Mouse (Mus musculus) lung, adult 18-20 months (tissue): ENCODE data around the gene Lgr4.

Experiments used
- DNase-seq, 2 experiments: peaks; one replicate each; pipeline ENCODE4 v3.0.0; 2022; ENCODE audit warnings: mixed read lengths in 2 of 2

The Lgr4 gene

GRCm38 (mm10) chr2:110036265-110036664 lies 118.8 kb downstream of the Lgr4 start:
- DNase-seq, result no peak

- DNase-seq, result no peak
Observed at GRCm38 (mm10) chr2:110036665-110037064, 119.2 kb downstream of the Lgr4 start.

- DNase-seq, result no peak
Observed at GRCm38 (mm10) chr2:110037221-110037620, 119.8 kb downstream of the Lgr4 start.

- DNase-seq, result no peak
Observed at GRCm38 (mm10) chr2:110038341-110038740, 120.9 kb downstream of the Lgr4 start.

GRCm38 (mm10) chr2:110042861-110043760 lies 125.7 kb downstream of the Lgr4 start:
- no peak for DNase-seq

GRCm38 (mm10) chr2:110058424-110058823 lies 141.0 kb downstream of the Lgr4 start:
- no peak for DNase-seq

- DNase-seq, result no peak
Observed at GRCm38 (mm10) chr2:110063131-110063530, 145.7 kb downstream of the Lgr4 start.
